Mouse (Mus musculus) cerebellum, adult 18-20 months (tissue): ENCODE results near the gene Fxyd1.

ENCODE experiments used
- DNase-seq, 2 experiments: peaks; one replicate each; pipeline ENCODE4 v3.0.0; 2021

Gene Fxyd1

DNA sequence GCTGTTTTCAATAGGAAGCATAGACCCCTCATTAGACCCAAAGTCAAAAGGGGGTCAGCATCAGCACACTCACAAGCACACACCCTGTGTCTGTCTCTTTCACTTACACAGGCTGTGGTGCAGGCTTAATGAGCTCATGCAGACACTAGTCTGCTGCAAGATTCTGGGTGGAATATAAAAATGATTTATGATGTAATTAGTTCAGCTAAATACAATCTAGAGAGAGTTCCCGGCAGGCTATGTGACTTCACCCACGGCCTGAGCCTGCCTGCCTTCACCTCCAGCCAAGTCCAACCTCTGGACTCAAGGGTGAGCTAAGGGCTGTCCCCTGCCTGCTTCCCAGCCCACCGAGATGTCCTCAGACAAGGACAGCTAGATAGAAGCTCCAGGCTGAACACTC is 48.1 kb downstream of the Fxyd1 start:
- no peak for DNase-seq

- DNase-seq = no peak
These were observed 48.8 kb downstream of the Fxyd1 start for GRCm38 (mm10) chr7:31008175-31008574.

- no peak for DNase-seq
These were observed 49.2 kb downstream of the Fxyd1 start for GRCm38 (mm10) chr7:31007775-31008174.

DNA sequence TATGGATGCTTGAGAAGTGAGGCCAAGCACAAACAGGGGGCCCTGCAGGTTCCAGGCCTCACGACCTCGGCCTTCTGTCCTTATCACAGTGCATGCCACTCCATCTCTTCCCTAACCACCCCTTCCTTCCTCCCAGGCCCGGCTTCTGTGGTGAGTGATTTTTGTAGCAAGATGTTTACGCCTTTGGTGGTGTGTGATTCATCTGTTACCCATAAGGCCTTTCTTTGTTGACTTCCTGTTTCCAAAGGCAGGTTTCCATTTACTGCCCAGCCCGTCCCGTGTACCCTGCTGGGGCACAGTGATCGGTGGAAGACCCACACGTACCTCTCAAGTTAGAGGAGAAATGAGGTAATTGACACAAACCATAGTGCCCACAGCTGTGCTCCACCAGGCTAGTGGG is 54.3 kb downstream of the Fxyd1 start:
- DNase-seq = no peak
